Mouse (Mus musculus) ES-Bruce4 (cell line): Measurements from ENCODE around the gene Plxna4. TPM values are rescaled to one million over a fixed set of nuclear protein-coding genes. Genes with fewer than 3 reads are reported as not detected.

Experiments
- H3K27ac ChIP-seq: 2 replicates; pipeline ENCODE4 v1.5.1; 2012; ENCODE audit warnings: low read length, inconsistent platforms; ENCODE audit not compliant: insufficient read depth
- H3K27me3 ChIP-seq: 2 replicates; pipeline ENCODE4 v1.6.1; 2012; ENCODE audit warnings: mild to moderate bottlenecking, low read length, inconsistent platforms; ENCODE audit not compliant: control insufficient read depth, poor library complexity, insufficient read depth, severe bottlenecking
- H3K36me3 ChIP-seq: 2 replicates; pipeline ENCODE4 v1.6.1; 2012; ENCODE audit warnings: inconsistent platforms, mild to moderate bottlenecking, low read length, moderate library complexity; ENCODE audit not compliant: control insufficient read depth, poor library complexity, insufficient read depth, severe bottlenecking
- H3K4me1 ChIP-seq: one replicate; pipeline ENCODE4 v1.8.1; 2011; ENCODE audit warnings: low read length; ENCODE audit not compliant: control insufficient read depth, insufficient read depth
- H3K4me3 ChIP-seq: 2 replicates; pipeline ENCODE4 v1.5.1; 2011; ENCODE audit warnings: low read depth, mild to moderate bottlenecking, low read length
- H3K9ac ChIP-seq: 2 replicates; pipeline ENCODE4 v1.6.1; 2012; ENCODE audit warnings: low read depth, mild to moderate bottlenecking, inconsistent platforms; ENCODE audit not compliant: poor library complexity, severe bottlenecking
- H3K9me3 ChIP-seq: replicated peaks from 2 replicates; pipeline ENCODE4 v1.6.1; 2012; ENCODE audit warnings: mild to moderate bottlenecking, low read length, inconsistent platforms; ENCODE audit not compliant: control insufficient read depth, poor library complexity, insufficient read depth, severe bottlenecking
- CTCF ChIP-seq: IDR thresholded peaks from one replicate; pipeline ENCODE4 v1.8.1; 2011; ENCODE audit warnings: low read depth, low read length
- EP300 ChIP-seq: IDR thresholded peaks from 2 replicates; pipeline ENCODE4 v1.6.1; 2011; ENCODE audit warnings: low read depth, low read length; ENCODE audit not compliant: insufficient read depth
- POLR2A ChIP-seq: IDR thresholded peaks from one replicate; pipeline ENCODE4 v1.8.1; 2011; ENCODE audit warnings: low read length; ENCODE audit not compliant: insufficient read depth
- polyA plus RNA-seq: library from polyadenylated mRNA; stranded (reverse); fragments of >200 nt; gene quantifications from 2 replicates; pipeline ENCODE4 v1.2.4, GENCODE M21; 2011; ENCODE audit warnings: low read depth; ENCODE audit not compliant: missing spikeins, insufficient read depth, insufficient read length

Gene Plxna4
- polyA plus RNA-seq, 1 experiment = 0.33 TPM

DNA sequence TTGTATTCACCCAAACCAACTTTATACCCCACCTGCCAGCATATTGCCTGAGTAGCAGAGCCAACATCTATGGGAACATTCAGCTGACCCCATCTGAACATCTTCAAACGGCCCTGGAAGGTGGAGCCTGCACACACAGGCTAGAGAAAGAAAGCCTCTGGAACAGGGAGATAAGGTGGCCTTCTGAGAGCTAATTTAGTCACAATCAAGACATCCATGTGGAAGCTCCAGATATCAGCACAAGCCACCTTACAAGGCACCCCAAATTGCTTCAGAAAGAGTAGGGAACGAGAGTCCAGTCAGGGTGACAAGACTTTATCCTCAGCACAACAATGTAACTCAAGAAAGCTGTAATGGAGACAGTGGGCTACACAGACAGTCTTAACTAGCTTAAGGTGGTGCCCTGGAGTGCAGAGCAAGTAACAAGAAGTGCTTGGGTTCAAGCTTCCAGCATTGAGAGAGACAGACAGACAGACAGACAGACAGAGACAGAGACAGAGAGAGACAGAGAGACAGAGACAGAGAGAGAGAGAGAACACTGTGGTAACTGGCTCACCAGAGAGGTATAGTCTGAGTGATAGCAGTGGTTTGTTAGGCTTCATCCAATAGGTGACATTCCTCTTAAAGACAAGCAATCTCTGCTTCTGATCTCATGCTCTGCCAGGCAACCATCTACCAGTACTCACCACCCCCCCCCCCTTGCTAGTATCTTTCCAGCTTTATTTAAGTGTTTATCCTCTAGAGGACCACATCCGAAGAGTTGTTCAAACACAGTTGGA is 53.8 kb downstream of the Plxna4 start:
- Histone ChIP-seq H3K36me3 (no peaks in the 10 kb centered on the region), H3K4me3 (no peak overlapping the region), H3K27ac (no peak overlapping the region), H3K9ac (no peak overlapping the region), H3K4me1 (no peaks in the 10 kb centered on the region), H3K9me3 (no peaks in the 10 kb centered on the region), H3K27me3 (no peaks in the 10 kb centered on the region)
- TF ChIP-seq POLR2A (no peak), EP300 (no peak), CTCF (no peak)

DNA sequence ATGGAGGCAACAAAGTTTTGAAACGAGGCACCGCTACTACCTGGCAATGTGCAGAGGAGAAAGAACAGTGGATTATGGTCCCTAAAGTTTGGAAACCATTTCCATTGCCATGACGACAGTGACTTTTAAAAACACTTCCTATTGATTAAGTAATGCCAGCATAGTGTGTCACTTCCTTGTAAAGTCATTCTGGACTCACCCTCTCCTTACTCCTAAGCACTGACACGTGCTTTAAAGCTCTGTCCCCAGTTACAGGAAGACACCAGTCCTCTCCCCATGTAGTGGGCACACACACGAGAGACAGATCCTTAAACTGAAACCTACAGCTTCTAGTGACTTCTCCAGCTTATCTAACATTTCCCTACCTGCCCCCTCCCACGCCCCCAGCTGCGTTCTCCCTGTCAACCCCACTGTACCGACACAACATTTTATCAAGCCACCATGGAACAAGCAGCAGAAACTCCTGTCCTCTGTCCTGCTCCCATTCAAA is 59.9 kb downstream of the Plxna4 start:
- Histone ChIP-seq H3K27ac (no peak overlapping the region), H3K36me3 (no peaks in the 10 kb centered on the region), H3K27me3 (no peaks in the 10 kb centered on the region), H3K4me1 (no peaks in the 10 kb centered on the region), H3K9me3 (no peaks in the 10 kb centered on the region), H3K9ac (no peak overlapping the region), H3K4me3 (no peak overlapping the region)
- no peak for TF ChIP-seq CTCF
- no peak for TF ChIP-seq POLR2A
- no peak for TF ChIP-seq EP300

- no peaks in the 10 kb centered on the region for H3K4me1 ChIP-seq
- H3K9me3 ChIP-seq = no peaks in the 10 kb centered on the region
- H3K27me3 ChIP-seq = no peaks in the 10 kb centered on the region
- TF ChIP-seq POLR2A (no peak), CTCF (no peak), EP300 (no peak)
- no peak overlapping the region for H3K27ac ChIP-seq
- H3K36me3 ChIP-seq = no peaks in the 10 kb centered on the region
- H3K4me3 ChIP-seq = no peak overlapping the region
- no peak overlapping the region for H3K9ac ChIP-seq
Measured at GRCm38 (mm10) chr6:32527518-32527917, 60.5 kb downstream of the Plxna4 start.

GRCm38 (mm10) chr6:32526762-32527161 is 61.2 kb downstream of the Plxna4 start:
- H3K27me3 ChIP-seq = no peaks in the 10 kb centered on the region
- no peak for TF ChIP-seq EP300
- TF ChIP-seq CTCF = no peak
- no peak for TF ChIP-seq POLR2A
- no peak overlapping the region for H3K27ac ChIP-seq
- H3K9me3 ChIP-seq = no peaks in the 10 kb centered on the region
- no peak overlapping the region for H3K4me3 ChIP-seq
- no peaks in the 10 kb centered on the region for H3K4me1 ChIP-seq
- H3K9ac ChIP-seq = no peak overlapping the region
- no peaks in the 10 kb centered on the region for H3K36me3 ChIP-seq

- no peak for TF ChIP-seq POLR2A
- no peak for TF ChIP-seq CTCF
- TF ChIP-seq EP300 = no peak
- no peaks in the 10 kb centered on the region for H3K27me3 ChIP-seq
- no peak overlapping the region for H3K9ac ChIP-seq
- H3K36me3 ChIP-seq = no peaks in the 10 kb centered on the region
- no peak overlapping the region for H3K27ac ChIP-seq
- no peaks in the 10 kb centered on the region for H3K4me1 ChIP-seq
- H3K9me3 ChIP-seq = no peaks in the 10 kb centered on the region
- no peak overlapping the region for H3K4me3 ChIP-seq
Measured at GRCm38 (mm10) chr6:32520097-32520496, 67.9 kb downstream of the Plxna4 start.

DNA sequence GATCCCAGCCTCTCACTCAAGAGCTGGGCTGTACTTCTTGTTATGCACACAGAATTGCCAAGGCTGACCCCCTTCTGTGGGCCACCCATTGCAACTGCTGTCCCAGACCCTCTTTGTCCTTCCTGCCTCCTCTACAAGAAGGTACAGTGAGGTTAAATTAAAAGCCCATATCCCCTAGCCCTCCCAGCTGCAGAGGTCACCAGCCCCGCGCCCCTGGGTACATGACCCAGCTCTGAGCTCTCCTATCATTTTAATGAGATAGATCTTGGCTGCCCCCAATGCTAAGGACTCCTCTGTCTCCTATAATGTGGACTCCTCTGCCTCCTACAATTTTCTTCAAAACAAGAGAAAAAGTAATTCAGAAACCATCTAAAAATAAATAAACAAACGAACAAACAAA is 69.4 kb downstream of the Plxna4 start:
- H3K27ac ChIP-seq = no peak overlapping the region
- H3K4me3 ChIP-seq = no peak overlapping the region
- H3K27me3 ChIP-seq = no peaks in the 10 kb centered on the region
- no peak for TF ChIP-seq EP300
- no peak for TF ChIP-seq CTCF
- TF ChIP-seq POLR2A = no peak
- no peaks in the 10 kb centered on the region for H3K9me3 ChIP-seq
- no peaks in the 10 kb centered on the region for H3K4me1 ChIP-seq
- no peaks in the 10 kb centered on the region for H3K36me3 ChIP-seq
- H3K9ac ChIP-seq = no peak overlapping the region
